Mouse (Mus musculus) lung, embryonic 16.5 days (tissue): Measurements from ENCODE around the gene Rarres1. TPM values are rescaled to one million over a fixed set of nuclear protein-coding genes. Genes with fewer than 3 reads are reported as not detected.

Experiments used
- ATAC-seq: fragments of 200-750 bp; cut with Nextera tagmentation; 2 replicates; pipeline ENCODE4 v1.8.0; 2017; ENCODE audit warnings: low read depth, mild to moderate bottlenecking, moderate library complexity
- H3K27ac ChIP-seq: fragments of 300-500 bp; sonication (generic); 2 replicates; pipeline ENCODE4 v1.5.1; 2014; ENCODE audit warnings: mild to moderate bottlenecking, control low read depth, low read length
- H3K27me3 ChIP-seq: fragments of 300-500 bp; sonication (generic); 2 replicates; pipeline ENCODE4 v1.6.1; 2014; ENCODE audit warnings: low read depth, low read length, mixed read lengths; ENCODE audit not compliant: control insufficient read depth, insufficient read depth
- H3K36me3 ChIP-seq: fragments of 300-500 bp; sonication (generic); 2 replicates; pipeline ENCODE4 v1.6.1; 2014; ENCODE audit warnings: low read length; ENCODE audit not compliant: control insufficient read depth, insufficient read depth
- H3K4me1 ChIP-seq: fragments of 300-500 bp; sonication (generic); replicated peaks from 2 replicates; pipeline ENCODE4 v1.6.1; 2014; ENCODE audit warnings: low read length, mixed read lengths; ENCODE audit not compliant: control insufficient read depth, insufficient read depth
- H3K4me2 ChIP-seq: fragments of 300-500 bp; sonication (generic); 2 replicates; pipeline ENCODE4 v1.6.1; 2014; ENCODE audit warnings: low read depth, low read length, control low read depth
- H3K4me3 ChIP-seq: fragments of 300-500 bp; sonication (generic); 2 replicates; pipeline ENCODE4 v1.5.1; 2014; ENCODE audit warnings: mild to moderate bottlenecking, low read length, control low read depth
- H3K9ac ChIP-seq: fragments of 300-500 bp; sonication (generic); 2 replicates; pipeline ENCODE4 v1.6.1; 2014; ENCODE audit warnings: low read length, control low read depth
- H3K9me3 ChIP-seq: fragments of 300-500 bp; sonication (generic); 2 replicates; pipeline ENCODE4 v1.6.1; 2016; ENCODE audit warnings: low read length; ENCODE audit not compliant: control insufficient read depth
- WGBS: fragments of 180-500 bp; shearing (Covaris S2); extraction: QIAGEN DNeasy Blood & Tissue Kit; methylation state at CpG from one replicate; pipeline ENCODE4 v1.1.7; 2014; 5-methylcytosine and 5-hydroxymethylcytosine counted together
- polyA plus RNA-seq: library from polyadenylated mRNA; unstranded; fragments of >200 nt; fragmentation: Nextera tagmentation; extraction: Ambion mirVana; gene quantifications from 2 replicates; pipeline ENCODE4 v1.2.1, GENCODE M21; 2015

Rarres1 gene
- polyA plus RNA-seq, 1 experiment from 2014 or later = 5.2 TPM

GRCm38 (mm10) chr3:67524768-67525167 is 9.4 kb upstream of the Rarres1 start:
- Histone ChIP-seq H3K27ac (no peak overlapping the region), H3K36me3 (no peaks in the 10 kb centered on the region), H3K9ac (no peak overlapping the region), H3K4me2 (no peak overlapping the region), H3K4me1 (no peaks in the 10 kb centered on the region), H3K4me3 (no peak overlapping the region), H3K27me3 (no peaks in the 10 kb centered on the region), H3K9me3 (no peaks in the 10 kb centered on the region)
- WGBS = 70% methylated on average over 6 of the region's 6 CpGs
- ATAC-seq = no peak

DNA sequence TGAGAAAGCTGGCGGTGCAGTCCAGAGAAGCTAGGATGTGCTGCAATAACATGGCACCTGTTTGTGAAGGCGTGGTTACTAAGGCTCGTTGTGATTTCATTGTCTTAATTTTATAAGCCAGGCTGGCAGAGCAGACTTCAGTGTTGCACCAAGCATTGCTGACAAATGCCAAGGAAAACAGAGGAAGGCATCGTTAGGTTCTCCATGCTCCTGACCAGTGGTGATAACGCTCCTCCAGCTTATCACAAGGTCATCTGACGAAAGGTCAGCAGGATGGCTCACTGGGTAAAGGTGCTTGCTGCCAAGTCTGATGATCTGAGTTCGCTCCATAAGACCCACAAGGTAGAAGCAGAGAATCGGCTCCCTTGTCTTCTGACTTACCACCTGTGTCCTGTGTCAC is 7.4 kb upstream of the Rarres1 start:
- WGBS = 74% methylated on average over 8 of the region's 8 CpGs

GRCm38 (mm10) chr3:67520568-67521143 is 5.3 kb upstream of the Rarres1 start:
- Histone ChIP-seq H3K27ac (no peak overlapping the region), H3K4me3 (no peak overlapping the region), H3K9ac (no peak overlapping the region), H3K4me2 (no peak overlapping the region), H3K36me3 (no peaks in the 10 kb centered on the region), H3K9me3 (no peaks in the 10 kb centered on the region), H3K4me1 (no peaks in the 10 kb centered on the region; the same call in 1 of the 2 replicates), H3K27me3 (peaks cover 9% of the 10 kb centered on the region)
- 85% methylated on average over 5 of the region's 5 CpGs for WGBS
- ATAC-seq = no peak

More for the DNA sequence above, 7.4 kb upstream of the Rarres1 start:
- Histone ChIP-seq H3K27ac (no peak overlapping the region), H3K9me3 (no peaks in the 10 kb centered on the region), H3K4me2 (no peak overlapping the region), H3K4me1 (no peaks in the 10 kb centered on the region), H3K9ac (no peak overlapping the region), H3K4me3 (no peak overlapping the region), H3K27me3 (no peaks in the 10 kb centered on the region), H3K36me3 (no peaks in the 10 kb centered on the region)
- no peak for ATAC-seq

DNA sequence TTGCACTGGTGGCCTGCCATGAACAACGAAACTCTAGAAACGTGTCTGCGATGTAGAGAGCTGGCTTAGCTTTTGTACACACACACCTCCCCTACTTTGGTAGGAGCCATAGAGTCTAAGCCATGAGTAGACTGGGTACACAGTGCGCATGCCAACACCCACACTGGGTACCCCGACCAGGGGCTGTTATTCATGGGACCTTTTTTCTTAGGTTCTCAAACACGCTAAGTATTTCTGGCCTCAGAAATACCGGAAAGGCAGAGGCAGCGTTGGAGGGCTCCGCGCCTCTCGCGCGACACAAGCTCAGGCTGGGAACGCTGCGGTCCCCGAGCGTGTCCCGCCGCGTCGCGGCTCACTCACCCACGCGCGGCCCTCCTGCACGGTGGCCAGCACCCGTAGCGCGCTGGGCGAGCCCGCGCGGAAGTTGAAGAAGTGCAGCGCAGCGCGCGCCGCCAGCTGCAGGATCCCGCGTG is 486 bp downstream of the Rarres1 start:
- Histone ChIP-seq H3K27me3 (peaks cover 15% of the 10 kb centered on the region), H3K9me3 (no peaks in the 10 kb centered on the region), H3K4me1 (no peaks in the 10 kb centered on the region; the same call in 1 of the 2 replicates), H3K4me2 (peak overlapping the region; percentile 99), H3K4me3 (peak overlapping the region; percentile 57), H3K27ac (no peak overlapping the region), H3K9ac (peak overlapping the region; percentile 74), H3K36me3 (no peaks in the 10 kb centered on the region)
- 4% methylated on average over 28 of the region's 40 CpGs for WGBS
- ATAC-seq = peak; percentile 58

DNA sequence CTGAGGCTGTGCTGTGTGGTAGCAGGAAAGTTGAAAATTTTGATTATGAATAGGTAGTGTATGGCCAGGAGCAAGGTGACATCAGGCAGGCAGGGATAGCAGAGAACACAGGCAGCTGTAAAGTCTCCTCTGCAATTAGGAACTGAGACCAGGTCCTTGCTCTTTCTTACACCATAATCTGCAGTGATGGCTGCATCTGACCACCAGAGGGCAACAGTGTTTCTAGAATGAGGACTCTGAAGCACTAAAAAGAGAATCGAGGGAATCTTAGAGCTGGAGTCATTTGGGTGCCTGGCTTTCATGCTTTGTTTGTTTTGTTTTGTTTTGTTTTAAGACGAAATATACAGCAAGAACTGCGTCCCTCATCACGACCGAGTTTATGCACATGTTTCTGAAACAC is 2.5 kb downstream of the Rarres1 start:
- Histone ChIP-seq H3K4me2 (no peak overlapping the region), H3K4me1 (no peaks in the 10 kb centered on the region; the same call in 1 of the 2 replicates), H3K27me3 (peaks cover 15% of the 10 kb centered on the region), H3K4me3 (no peak overlapping the region), H3K9ac (no peak overlapping the region), H3K9me3 (no peaks in the 10 kb centered on the region), H3K36me3 (no peaks in the 10 kb centered on the region), H3K27ac (no peak overlapping the region)
- WGBS = 0% methylated on average over 5 of the region's 5 CpGs
- no peak; the same call in 1 of the 2 replicates for ATAC-seq

- H3K4me2 ChIP-seq = no peak overlapping the region
- H3K4me1 ChIP-seq = no peaks in the 10 kb centered on the region
- H3K9me3 ChIP-seq = no peaks in the 10 kb centered on the region
- 81% methylated on average over 10 of the region's 10 CpGs for WGBS
- H3K27me3 ChIP-seq = no peaks in the 10 kb centered on the region
- no peak overlapping the region for H3K4me3 ChIP-seq
- H3K9ac ChIP-seq = no peak overlapping the region
- no peak for ATAC-seq
- no peak overlapping the region for H3K27ac ChIP-seq
- H3K36me3 ChIP-seq = no peaks in the 10 kb centered on the region
Measured at GRCm38 (mm10) chr3:67508216-67508892, 7.0 kb downstream of the Rarres1 start.

DNA sequence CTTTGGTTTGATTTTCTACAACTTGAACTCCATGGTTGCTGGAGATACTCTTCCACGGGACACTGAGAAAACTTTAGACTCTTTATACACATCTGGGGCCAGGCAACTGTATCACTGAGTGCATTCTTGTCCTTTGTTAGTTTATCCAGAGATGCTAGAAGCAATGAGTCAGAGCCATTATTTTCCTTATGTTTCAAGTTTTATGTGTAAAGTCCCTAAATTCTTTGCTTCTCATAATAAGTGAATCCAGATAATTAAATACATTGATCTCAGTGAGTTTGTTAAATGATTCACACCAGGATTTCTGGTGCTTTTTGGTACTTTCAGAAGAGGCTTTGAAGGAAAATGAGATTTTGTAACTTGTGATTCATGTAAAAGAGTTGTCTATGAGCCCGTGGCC is 10.0 kb downstream of the Rarres1 start:
- no peak overlapping the region for H3K4me2 ChIP-seq
- no peak for ATAC-seq
- no peak overlapping the region for H3K9ac ChIP-seq
- no peak overlapping the region for H3K4me3 ChIP-seq
- no peaks in the 10 kb centered on the region for H3K36me3 ChIP-seq
- no peaks in the 10 kb centered on the region for H3K9me3 ChIP-seq
- H3K4me1 ChIP-seq = no peaks in the 10 kb centered on the region
- no peak overlapping the region for H3K27ac ChIP-seq
- 82% methylated on average over 2 of the region's 2 CpGs for WGBS
- H3K27me3 ChIP-seq = no peaks in the 10 kb centered on the region

GRCm38 (mm10) chr3:67503878-67504277 is 11.4 kb downstream of the Rarres1 start:
- H3K36me3 ChIP-seq = no peaks in the 10 kb centered on the region
- no peak for ATAC-seq
- no peaks in the 10 kb centered on the region for H3K4me1 ChIP-seq
- no peak overlapping the region for H3K27ac ChIP-seq
- WGBS = 16% methylated on average over 3 of the region's 3 CpGs
- no peak overlapping the region for H3K4me2 ChIP-seq
- H3K27me3 ChIP-seq = no peaks in the 10 kb centered on the region
- H3K9me3 ChIP-seq = no peaks in the 10 kb centered on the region
- no peak overlapping the region for H3K4me3 ChIP-seq
- no peak overlapping the region for H3K9ac ChIP-seq

DNA sequence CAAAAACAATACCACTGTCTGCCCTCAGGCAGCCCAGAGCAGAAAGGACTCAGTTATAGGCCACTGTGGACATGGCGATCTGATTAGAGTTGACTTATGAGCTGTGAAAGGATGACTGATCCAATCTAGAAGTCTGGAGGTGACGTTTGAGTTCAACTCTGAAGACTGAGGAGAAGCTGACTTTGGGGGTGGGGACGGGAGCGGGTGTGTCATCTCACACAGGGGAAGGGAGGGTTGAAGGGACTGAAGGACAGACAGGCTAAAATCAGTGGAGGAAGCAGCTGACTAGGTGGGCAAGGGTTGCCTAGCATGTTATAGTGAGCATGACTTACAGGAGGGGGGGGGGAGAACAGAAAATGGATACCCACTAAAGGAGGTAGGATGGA is 15.9 kb downstream of the Rarres1 start:
- Histone ChIP-seq H3K27ac (no peak overlapping the region), H3K9me3 (no peaks in the 10 kb centered on the region; the same call in 1 of the 2 replicates), H3K9ac (no peak overlapping the region), H3K36me3 (no peaks in the 10 kb centered on the region), H3K27me3 (no peaks in the 10 kb centered on the region), H3K4me2 (no peak overlapping the region), H3K4me3 (no peak overlapping the region), H3K4me1 (no peaks in the 10 kb centered on the region)
- no peak for ATAC-seq
- WGBS = 74% methylated on average over 4 of the region's 4 CpGs
